Mouse (Mus musculus): ENCODE results near the gene Prkd3.

Prkd3 gene
- long read RNA-seq, experiment 1, partial matches to known transcripts, result 2 of 8 reads
- long read RNA-seq, experiment 1, other reads (novel, unspliced or antisense), result 6 of 8 reads
- long read RNA-seq, experiment 2, full-length matches to known transcripts, result 2 of 10 reads
- long read RNA-seq, experiment 2, partial matches to known transcripts, result 3 of 10 reads
- long read RNA-seq, experiment 2, other reads (novel, unspliced or antisense), result 5 of 10 reads

GRCm38 (mm10) chr17:79020208-79020983, at the start of gene Prkd3:
Gene Prkd3, minus strand, starts transcription at chr17:79020816.
- intact Hi-C loops (cut with DNase I), result loop anchor here (5.0 kb wide), 1 partner anchor 43 kb away; no protein-coding TSS in a partner anchor

- intact Hi-C loops (cut with DNase I), result no loop called here
Measured at GRCm38 (mm10) chr17:79069766-79070480, 49.3 kb upstream of the Prkd3 start.

- intact Hi-C loops (cut with DNase I), result no loop called here
Measured at GRCm38 (mm10) chr17:79069019-79069418, 48.4 kb upstream of the Prkd3 start.

GRCm38 (mm10) chr17:79068581-79068980, 48.0 kb upstream of the Prkd3 start:
- intact Hi-C loops (cut with DNase I), result no loop called here

GRCm38 (mm10) chr17:79064250-79064649, 43.6 kb upstream of the Prkd3 start:
- intact Hi-C loops (cut with DNase I), result no loop called here

- intact Hi-C loops (cut with DNase I), result no loop called here
Measured at GRCm38 (mm10) chr17:79060221-79060620, 39.6 kb upstream of the Prkd3 start.

- intact Hi-C loops (cut with DNase I), result no loop called here
Measured at GRCm38 (mm10) chr17:79058271-79058670, 37.7 kb upstream of the Prkd3 start.

- intact Hi-C loops (cut with DNase I), result no loop called here
Measured at GRCm38 (mm10) chr17:79052088-79052812, 31.6 kb upstream of the Prkd3 start.

GRCm38 (mm10) chr17:79051606-79052005, 31.0 kb upstream of the Prkd3 start, which contains the start of gene Qpct:
Gene Qpct, plus strand, starts transcription at chr17:79051906.
- intact Hi-C loops (cut with DNase I), result no loop called here

- intact Hi-C loops (cut with DNase I), result no loop called here
Measured at GRCm38 (mm10) chr17:79043705-79044104, 23.1 kb upstream of the Prkd3 start.

GRCm38 (mm10) chr17:79039660-79040059, 19.0 kb upstream of the Prkd3 start:
- intact Hi-C loops (cut with DNase I), result no loop called here

GRCm38 (mm10) chr17:79032782-79033181, 12.2 kb upstream of the Prkd3 start:
- intact Hi-C loops (cut with DNase I), result no loop called here

- intact Hi-C loops (cut with DNase I), result no loop called here
Measured at GRCm38 (mm10) chr17:79031569-79031968, 11.0 kb upstream of the Prkd3 start.

GRCm38 (mm10) chr17:79029226-79029625, 8.6 kb upstream of the Prkd3 start:
- intact Hi-C loops (cut with DNase I), result no loop called here

- intact Hi-C loops (cut with DNase I), result loop anchor here (5.0 kb wide), 1 partner anchor 47 kb away; no protein-coding TSS in a partner anchor
Measured at GRCm38 (mm10) chr17:79024544-79024943, 3.9 kb upstream of the Prkd3 start.

GRCm38 (mm10) chr17:79022746-79023145, 2.1 kb upstream of the Prkd3 start:
- intact Hi-C loops (cut with DNase I), result loop anchor here (5.0 kb wide), 1 partner anchor 45 kb away; no protein-coding TSS in a partner anchor

- intact Hi-C loops (cut with DNase I), result loop anchor here (5.0 kb wide), 1 partner anchor 44 kb away; no protein-coding TSS in a partner anchor
Measured at GRCm38 (mm10) chr17:79020984-79021335, 344 bp upstream of the Prkd3 start.

- intact Hi-C loops (cut with DNase I), result loop anchor here (5.0 kb wide), 1 partner anchor 42 kb away; no protein-coding TSS in a partner anchor
Measured at GRCm38 (mm10) chr17:79019726-79020207, 849 bp downstream of the Prkd3 start.

GRCm38 (mm10) chr17:79018422-79018821, 2.2 kb downstream of the Prkd3 start:
- intact Hi-C loops (cut with DNase I), result no loop called here

- intact Hi-C loops (cut with DNase I), result no loop called here
Measured at GRCm38 (mm10) chr17:79015831-79016230, 4.8 kb downstream of the Prkd3 start.

Measured in adrenal gland (tissue).